Mouse (Mus musculus): ENCODE results near the gene Sertad4. TPM values are rescaled to one million over a fixed set of nuclear protein-coding genes. Genes with fewer than 3 reads are reported as not detected.
A peak's percentile ranks its signal among the peaks of the same experiment; 100 is the strongest.

Sertad4 gene
- polyA plus RNA-seq, 1 experiment from 2014 or later = 17.3 TPM

GRCm38 (mm10) chr1:192851640-192852039, 3.9 kb downstream of the Sertad4 start:
- H3K27me3 ChIP-seq (replicated peaks) = no peaks in the 10 kb centered on the region; the same call in 1 of the 2 replicates
- no peaks in the 10 kb centered on the region for H3K9me3 ChIP-seq (replicated peaks)
- H3K4me3 ChIP-seq (replicated peaks) = peak overlapping the region; percentile 15
- WGBS = 5% methylated on average over 6 of the region's 6 CpGs
- no peak for ATAC-seq (ENCODE audit: low FRiP score)
- H3K4me2 ChIP-seq = peak overlapping the region; percentile 89
- peaks cover 50% of the 10 kb centered on the region for H3K4me1 ChIP-seq
- H3K36me3 ChIP-seq = peaks cover 31% of the 10 kb centered on the region
- H3K27ac ChIP-seq (replicated peaks) = peak overlapping the region; percentile 58
- H3K9ac ChIP-seq (replicated peaks) = peak overlapping the region; percentile 17; the same call in 1 of the 2 replicates

- Histone ChIP-seq H3K4me2 (peak overlapping the region; percentile 89), H3K36me3 (peaks cover 36% of the 10 kb centered on the region), H3K9ac (replicated peaks) (0 out of 2 replicates have a peak overlapping the region, but pooled peaks have one; percentile 17), H3K27me3 (replicated peaks) (no peaks in the 10 kb centered on the region; the same call in 1 of the 2 replicates), H3K27ac (replicated peaks) (peak overlapping the region; percentile 58), H3K9me3 (replicated peaks) (no peaks in the 10 kb centered on the region), H3K4me1 (peaks cover 45% of the 10 kb centered on the region), H3K4me3 (replicated peaks) (peak overlapping the region; percentile 15)
- WGBS = 5% methylated on average over 2 of the region's 2 CpGs
- no peak for ATAC-seq (ENCODE audit: low FRiP score)
Measured at GRCm38 (mm10) chr1:192851126-192851525, 4.4 kb downstream of the Sertad4 start.

- no peak overlapping the region for H3K4me2 ChIP-seq
- no peak overlapping the region for H3K9ac ChIP-seq (replicated peaks)
- H3K4me3 ChIP-seq (replicated peaks) = no peak overlapping the region
- H3K27ac ChIP-seq (replicated peaks) = no peak overlapping the region
- H3K36me3 ChIP-seq = peaks cover 41% of the 10 kb centered on the region
- peaks cover 42% of the 10 kb centered on the region for H3K4me1 ChIP-seq
- ATAC-seq (ENCODE audit: low FRiP score) = no peak
- WGBS = 60% methylated on average over 5 of the region's 5 CpGs
- no peaks in the 10 kb centered on the region; the same call in 1 of the 2 replicates for H3K27me3 ChIP-seq (replicated peaks)
- no peaks in the 10 kb centered on the region for H3K9me3 ChIP-seq (replicated peaks)
Measured at GRCm38 (mm10) chr1:192849616-192850015, 5.9 kb downstream of the Sertad4 start.

GRCm38 (mm10) chr1:192847254-192847653, 8.3 kb downstream of the Sertad4 start:
- H3K9me3 ChIP-seq (replicated peaks) = no peaks in the 10 kb centered on the region
- no peak overlapping the region for H3K9ac ChIP-seq (replicated peaks)
- no peak for ATAC-seq (ENCODE audit: low FRiP score)
- peaks cover 41% of the 10 kb centered on the region for H3K36me3 ChIP-seq
- H3K27ac ChIP-seq (replicated peaks) = no peak overlapping the region
- H3K4me3 ChIP-seq (replicated peaks) = no peak overlapping the region
- WGBS = 27% methylated on average over 3 of the region's 3 CpGs
- H3K27me3 ChIP-seq (replicated peaks) = no peaks in the 10 kb centered on the region
- peaks cover 18% of the 10 kb centered on the region for H3K4me1 ChIP-seq
- no peak overlapping the region for H3K4me2 ChIP-seq

- peaks cover 6% of the 10 kb centered on the region; the same call in 1 of the 2 replicates for H3K36me3 ChIP-seq
- no peaks in the 10 kb centered on the region; the same call in 1 of the 2 replicates for H3K27me3 ChIP-seq (replicated peaks)
- H3K9me3 ChIP-seq (replicated peaks) = no peaks in the 10 kb centered on the region
- H3K27ac ChIP-seq (replicated peaks) = no peak overlapping the region
- H3K4me3 ChIP-seq (replicated peaks) = no peak overlapping the region
- H3K4me1 ChIP-seq = no peaks in the 10 kb centered on the region
- no peak for ATAC-seq (ENCODE audit: low FRiP score)
- H3K9ac ChIP-seq (replicated peaks) = no peak overlapping the region
- H3K4me2 ChIP-seq = no peak overlapping the region
- WGBS = 75% methylated on average over 9 of the region's 9 CpGs
Measured at GRCm38 (mm10) chr1:192841094-192841813, 14.3 kb downstream of the Sertad4 start.

- Histone ChIP-seq H3K4me2 (no peak overlapping the region), H3K27ac (replicated peaks) (no peak overlapping the region), H3K9ac (replicated peaks) (no peak overlapping the region), H3K4me3 (replicated peaks) (no peak overlapping the region), H3K9me3 (replicated peaks) (no peaks in the 10 kb centered on the region), H3K36me3 (peaks cover 3% of the 10 kb centered on the region; the same call in 1 of the 2 replicates), H3K27me3 (replicated peaks) (no peaks in the 10 kb centered on the region; the same call in 1 of the 2 replicates), H3K4me1 (peaks cover under 1% of the 10 kb centered on the region; the same call in 1 of the 2 replicates)
- ATAC-seq (ENCODE audit: low FRiP score) = no peak
- 84% methylated on average over 2 of the region's 2 CpGs for WGBS
Measured at GRCm38 (mm10) chr1:192840655-192841054, 14.9 kb downstream of the Sertad4 start.

GRCm38 (mm10) chr1:192835211-192835681, 20.3 kb downstream of the Sertad4 start:
- H3K4me3 ChIP-seq (replicated peaks) = peak overlapping the region; percentile 45
- no peaks in the 10 kb centered on the region; the same call in 1 of the 2 replicates for H3K27me3 ChIP-seq (replicated peaks)
- H3K9ac ChIP-seq (replicated peaks) = peak overlapping the region; percentile 59
- ATAC-seq (ENCODE audit: low FRiP score) = peak; percentile 71
- H3K27ac ChIP-seq (replicated peaks) = peak overlapping the region; percentile 94
- H3K4me1 ChIP-seq = peaks cover 32% of the 10 kb centered on the region
- no peaks in the 10 kb centered on the region for H3K9me3 ChIP-seq (replicated peaks)
- WGBS = 0% methylated on average over 18 of the region's 18 CpGs
- H3K4me2 ChIP-seq = peak overlapping the region; percentile 91
- no peaks in the 10 kb centered on the region for H3K36me3 ChIP-seq

GRCm38 (mm10) chr1:192834361-192835210, 21.0 kb downstream of the Sertad4 start:
- peak; percentile 86 for ATAC-seq (ENCODE audit: low FRiP score)
- Histone ChIP-seq H3K4me1 (peaks cover 34% of the 10 kb centered on the region), H3K36me3 (no peaks in the 10 kb centered on the region), H3K27ac (replicated peaks) (peak overlapping the region; percentile 94), H3K9me3 (replicated peaks) (no peaks in the 10 kb centered on the region), H3K9ac (replicated peaks) (peak overlapping the region; percentile 59), H3K4me3 (replicated peaks) (peak overlapping the region; percentile 45), H3K27me3 (replicated peaks) (no peaks in the 10 kb centered on the region; the same call in 1 of the 2 replicates), H3K4me2 (peak overlapping the region; percentile 91)
- 2% methylated on average over 63 of the region's 63 CpGs for WGBS

- no peaks in the 10 kb centered on the region for H3K36me3 ChIP-seq
- H3K27ac ChIP-seq (replicated peaks) = no peak overlapping the region
- no peak overlapping the region for H3K4me3 ChIP-seq (replicated peaks)
- H3K4me1 ChIP-seq = peaks cover 34% of the 10 kb centered on the region
- no peak overlapping the region for H3K9ac ChIP-seq (replicated peaks)
- 13% methylated on average over 26 of the region's 26 CpGs for WGBS
- no peaks in the 10 kb centered on the region; the same call in 1 of the 2 replicates for H3K27me3 ChIP-seq (replicated peaks)
- no peak overlapping the region for H3K4me2 ChIP-seq
- ATAC-seq (ENCODE audit: low FRiP score) = no peak
- no peaks in the 10 kb centered on the region for H3K9me3 ChIP-seq (replicated peaks)
Measured at GRCm38 (mm10) chr1:192833586-192833985, 22.0 kb downstream of the Sertad4 start.

GRCm38 (mm10) chr1:192833097-192833496, 22.5 kb downstream of the Sertad4 start:
- Histone ChIP-seq H3K27ac (replicated peaks) (no peak overlapping the region), H3K9me3 (replicated peaks) (no peaks in the 10 kb centered on the region), H3K9ac (replicated peaks) (no peak overlapping the region), H3K4me1 (peaks cover 34% of the 10 kb centered on the region), H3K36me3 (no peaks in the 10 kb centered on the region), H3K4me2 (no peak overlapping the region), H3K27me3 (replicated peaks) (no peaks in the 10 kb centered on the region; the same call in 1 of the 2 replicates), H3K4me3 (replicated peaks) (no peak overlapping the region)
- no peak for ATAC-seq (ENCODE audit: low FRiP score)
- WGBS = 40% methylated on average over 4 of the region's 4 CpGs

GRCm38 (mm10) chr1:192832338-192832737, 23.2 kb downstream of the Sertad4 start:
- no peak for ATAC-seq (ENCODE audit: low FRiP score)
- no peak overlapping the region for H3K4me2 ChIP-seq
- no peak overlapping the region for H3K27ac ChIP-seq (replicated peaks)
- H3K9me3 ChIP-seq (replicated peaks) = no peaks in the 10 kb centered on the region
- no peak overlapping the region for H3K9ac ChIP-seq (replicated peaks)
- H3K27me3 ChIP-seq (replicated peaks) = no peaks in the 10 kb centered on the region; the same call in 1 of the 2 replicates
- H3K4me3 ChIP-seq (replicated peaks) = no peak overlapping the region
- H3K4me1 ChIP-seq = peaks cover 34% of the 10 kb centered on the region
- WGBS = 81% methylated on average over 2 of the region's 2 CpGs
- no peaks in the 10 kb centered on the region for H3K36me3 ChIP-seq

Measured in neural tube, embryonic 15.5 days (tissue).